Mouse (Mus musculus): ENCODE measurements around the gene Kcnk3.

Gene Kcnk3

GRCm38 (mm10) chr5:30615416-30615815 is 27.4 kb downstream of the Kcnk3 start:
- no peak for DNase-seq

- DNase-seq = no peak
Observed at GRCm38 (mm10) chr5:30615819-30616218, 27.8 kb downstream of the Kcnk3 start.

GRCm38 (mm10) chr5:30616644-30617043 is 28.7 kb downstream of the Kcnk3 start:
- DNase-seq = no peak

GRCm38 (mm10) chr5:30617357-30617756 is 29.4 kb downstream of the Kcnk3 start:
- no peak for DNase-seq

- DNase-seq = no peak
Observed at GRCm38 (mm10) chr5:30617851-30618250, 29.9 kb downstream of the Kcnk3 start.

- DNase-seq = no peak
Observed at GRCm38 (mm10) chr5:30618376-30619003, 30.5 kb downstream of the Kcnk3 start.

- DNase-seq = no peak
Observed at GRCm38 (mm10) chr5:30619211-30619610, 31.2 kb downstream of the Kcnk3 start.

GRCm38 (mm10) chr5:30620567-30620966 is 32.6 kb downstream of the Kcnk3 start:
- DNase-seq = no peak

- no peak for DNase-seq
Observed at GRCm38 (mm10) chr5:30621211-30621790, 33.3 kb downstream of the Kcnk3 start.

- no peak for DNase-seq
Observed at GRCm38 (mm10) chr5:30621844-30622176, 33.8 kb downstream of the Kcnk3 start.

- DNase-seq = no peak
Observed at GRCm38 (mm10) chr5:30622177-30622840, 34.3 kb downstream of the Kcnk3 start.

- DNase-seq = no peak
Observed at GRCm38 (mm10) chr5:30622841-30623185, 34.8 kb downstream of the Kcnk3 start.

GRCm38 (mm10) chr5:30623380-30623779 is 35.4 kb downstream of the Kcnk3 start:
- no peak for DNase-seq

GRCm38 (mm10) chr5:30624311-30624710 is 36.3 kb downstream of the Kcnk3 start:
- no peak for DNase-seq

GRCm38 (mm10) chr5:30624908-30625307 is 36.9 kb downstream of the Kcnk3 start:
- DNase-seq = no peak

- DNase-seq = no peak
Observed at GRCm38 (mm10) chr5:30625379-30625778, 37.4 kb downstream of the Kcnk3 start.

- no peak for DNase-seq
Observed at GRCm38 (mm10) chr5:30626331-30627105, 38.5 kb downstream of the Kcnk3 start.

- DNase-seq = no peak
Observed at GRCm38 (mm10) chr5:30628511-30628910, 40.5 kb downstream of the Kcnk3 start.

GRCm38 (mm10) chr5:30630401-30630800 is 42.4 kb downstream of the Kcnk3 start:
- peak; percentile 41 for DNase-seq

- DNase-seq = no peak
Observed at GRCm38 (mm10) chr5:30632134-30632533, 44.2 kb downstream of the Kcnk3 start.

- DNase-seq = no peak
Observed at GRCm38 (mm10) chr5:30636994-30637393, 49.0 kb downstream of the Kcnk3 start.

- peak; percentile 73 for DNase-seq
Observed at GRCm38 (mm10) chr5:30638041-30638440, 50.1 kb downstream of the Kcnk3 start.

GRCm38 (mm10) chr5:30643477-30644179 is 55.7 kb downstream of the Kcnk3 start:
- peak; percentile 48 for DNase-seq
